ENCODE assay signal across 30 mouse cellular contexts in the genomic region with DNA sequence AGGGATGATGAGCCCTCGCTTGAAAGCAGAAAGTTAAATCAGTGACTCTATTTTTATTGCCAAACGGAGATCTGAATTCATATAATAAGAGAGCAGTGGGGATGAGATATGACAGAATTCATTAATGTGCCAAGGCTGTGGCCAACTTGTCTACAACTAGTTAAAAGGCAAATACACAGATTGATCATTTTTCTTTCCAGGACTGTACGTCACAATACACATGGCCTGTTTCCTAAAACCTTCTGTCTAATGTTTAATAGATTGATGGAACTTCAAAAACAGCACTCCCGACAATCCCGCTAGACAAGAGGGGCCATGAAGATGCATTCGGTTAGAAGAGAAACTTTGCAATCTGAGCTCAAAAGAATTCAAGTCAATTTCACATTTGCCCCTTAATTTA.
"Had no signal": no experiment of that assay in that cellular context is flagged by ENCODE, and none has a peak within 500 bp of the region (broad histone marks: within the 10 kb centered on the region; RNA-seq: fewer than 3 reads in every experiment).

No protein-coding gene starts in this region.

- H3K4me1 ChIP-seq: heart, embryonic 13.5 days; heart, embryonic 15.5 days; hindbrain, embryonic 10.5 days; hindbrain, embryonic 12.5 days; intestine, embryonic 15.5 days; limb, embryonic 10.5 days; limb, embryonic 12.5 days; liver, embryonic 13.5 days; liver, embryonic 15.5 days had no signal

- H3K9me3 ChIP-seq: heart, embryonic 13.5 days; heart, embryonic 15.5 days; hindbrain, embryonic 10.5 days; hindbrain, embryonic 12.5 days; intestine, embryonic 15.5 days; limb, embryonic 10.5 days; limb, embryonic 12.5 days; liver, embryonic 13.5 days; liver, embryonic 15.5 days had no signal

- ATAC-seq: hindbrain, embryonic 16.5 days; inflammation-experienced regulatory T-cells, adult 6 months; intestine, embryonic 15.5 days; intestine, postnatal 0 days; liver, postnatal 0 days had no signal

- H3K4me3 ChIP-seq: heart, adult 2 months; heart, embryonic 13.5 days; heart, embryonic 15.5 days; hindbrain, embryonic 10.5 days; hindbrain, embryonic 12.5 days; intestine, embryonic 15.5 days; layer of hippocampus, adult 2 months; left cerebral cortex, adult 2 months; limb, embryonic 10.5 days; limb, embryonic 12.5 days; liver, embryonic 13.5 days; liver, embryonic 15.5 days had no signal

- H3K36me3 ChIP-seq: heart, embryonic 13.5 days; heart, embryonic 15.5 days; hindbrain, embryonic 10.5 days; hindbrain, embryonic 12.5 days; intestine, embryonic 15.5 days; limb, embryonic 10.5 days; limb, embryonic 12.5 days; liver, embryonic 13.5 days; liver, embryonic 15.5 days had no signal

- H3K27ac ChIP-seq: heart, adult 2 months; heart, embryonic 13.5 days; heart, embryonic 15.5 days; hindbrain, embryonic 10.5 days; hindbrain, embryonic 12.5 days; hindbrain, embryonic 14.5 days; intestine, embryonic 15.5 days; layer of hippocampus, adult 2 months; left cerebral cortex, adult 2 months; limb, embryonic 10.5 days; limb, embryonic 12.5 days; liver, embryonic 13.5 days; liver, embryonic 15.5 days had no signal

- H3K4me2 ChIP-seq: heart, embryonic 11.5 days; heart, embryonic 13.5 days; heart, embryonic 15.5 days; hindbrain, embryonic 12.5 days; hindbrain, embryonic 14.5 days; intestine, embryonic 15.5 days; limb, embryonic 12.5 days; liver, embryonic 11.5 days; liver, embryonic 13.5 days; liver, embryonic 15.5 days had no signal

- DNase-seq: gastrocnemius, postnatal 14 days; gastrocnemius, postnatal 36 days; heart, adult 11 months; heart, adult 2 months; heart, postnatal 14 days; heart, postnatal 36 days; kidney, adult 18-20 months; kidney, adult 8-10 months; kidney, postnatal 10 days; kidney, postnatal 25 days; kidney, postnatal 4 days; liver; liver, embryonic 13.5 days; liver, postnatal 0 days had no signal

- H3K27me3 ChIP-seq: heart, embryonic 13.5 days; heart, embryonic 15.5 days; hindbrain, embryonic 12.5 days; intestine, embryonic 15.5 days; limb, embryonic 12.5 days; liver, embryonic 13.5 days; liver, embryonic 15.5 days had no signal

- H3K9ac ChIP-seq: heart, embryonic 13.5 days; heart, embryonic 15.5 days; hindbrain, embryonic 12.5 days; hindbrain, embryonic 14.5 days; intestine, embryonic 15.5 days; limb, embryonic 12.5 days; liver, embryonic 13.5 days; liver, embryonic 15.5 days; liver, postnatal 0 days had no signal
